Mouse (Mus musculus) embryonic fibroblast, embryonic 13.5 days (primary cell): ENCODE measurements around the gene Parp9. TPM values are rescaled to one million over a fixed set of nuclear protein-coding genes. Genes with fewer than 3 reads are reported as not detected.
"Not testable (repeated sequence)": the region's sequence is repeated elsewhere in the genome, so short reads cannot be mapped to it uniquely, and the experiment has no call there.

ENCODE experiments used
- H3K27ac ChIP-seq: 2 replicates; pipeline ENCODE4 v1.5.1; 2012; ENCODE audit warnings: low read length, control low read depth, inconsistent platforms; ENCODE audit not compliant: insufficient read depth
- H3K4me1 ChIP-seq: 2 replicates; pipeline ENCODE4 v1.6.1; 2011; ENCODE audit warnings: low read length; ENCODE audit not compliant: control insufficient read depth, insufficient read depth
- H3K4me3 ChIP-seq: 2 replicates; pipeline ENCODE4 v1.5.1; 2011; ENCODE audit warnings: mild to moderate bottlenecking, control low read depth, low read length; ENCODE audit not compliant: insufficient read depth
- CTCF ChIP-seq: IDR thresholded peaks from 2 replicates; pipeline ENCODE4 v1.5.1; 2011; ENCODE audit warnings: mild to moderate bottlenecking, control low read depth, low read length, moderate library complexity, borderline replicate concordance; ENCODE audit not compliant: insufficient read depth
- POLR2A ChIP-seq: IDR thresholded peaks from 2 replicates; pipeline ENCODE4 v1.6.1; 2011; ENCODE audit warnings: low read depth, mild to moderate bottlenecking, control low read depth, low read length, moderate library complexity
- polyA plus RNA-seq: library from polyadenylated mRNA; stranded (reverse); fragments of >200 nt; gene quantifications from 2 replicates; pipeline ENCODE4 v1.2.4, GENCODE M21; 2011; ENCODE audit warnings: low read depth; ENCODE audit not compliant: missing spikeins, insufficient read length

The Parp9 gene
- polyA plus RNA-seq, 1 experiment, result 26.5 TPM

GRCm38 (mm10) chr16:35983517-35984101 lies 45.3 kb downstream of the Parp9 start:
- Histone ChIP-seq H3K4me1 (no peaks in the 10 kb centered on the region), H3K4me3 (peak overlapping the region; percentile 85), H3K27ac (peak overlapping the region; percentile 97)
- no peak for TF ChIP-seq CTCF
- no peak for TF ChIP-seq POLR2A

- Histone ChIP-seq H3K27ac (no peak overlapping the region), H3K4me3 (peak overlapping the region; percentile 85), H3K4me1 (no peaks in the 10 kb centered on the region)
- TF ChIP-seq POLR2A, result no peak
- TF ChIP-seq CTCF, result no peak
Measured at GRCm38 (mm10) chr16:35984471-35984870, 46.2 kb downstream of the Parp9 start.

- Histone ChIP-seq H3K27ac (no peak overlapping the region), H3K4me3 (no peak overlapping the region), H3K4me1 (no peaks in the 10 kb centered on the region)
- TF ChIP-seq CTCF (no peak), POLR2A (no peak)
Measured at GRCm38 (mm10) chr16:35987930-35988329, 49.7 kb downstream of the Parp9 start.

GRCm38 (mm10) chr16:35992391-35992790 lies 54.1 kb downstream of the Parp9 start:
- H3K27ac ChIP-seq, result no peak overlapping the region
- TF ChIP-seq CTCF (no peak), POLR2A (no peak)
- no peaks in the 10 kb centered on the region for H3K4me1 ChIP-seq
- H3K4me3 ChIP-seq, result no peak overlapping the region

GRCm38 (mm10) chr16:35993316-35993715 lies 55.0 kb downstream of the Parp9 start:
- no peak overlapping the region for H3K4me3 ChIP-seq
- no peak overlapping the region for H3K27ac ChIP-seq
- H3K4me1 ChIP-seq, result no peaks in the 10 kb centered on the region
- TF ChIP-seq POLR2A, result no peak
- TF ChIP-seq CTCF, result no peak

- H3K4me1 ChIP-seq, H3K4me3 ChIP-seq, H3K27ac ChIP-seq: not testable (repeated sequence)
Measured at GRCm38 (mm10) chr16:35998852-35999251, 60.6 kb downstream of the Parp9 start.

GRCm38 (mm10) chr16:36008396-36008795 lies 70.1 kb downstream of the Parp9 start:
- H3K27ac ChIP-seq, result no peak overlapping the region
- H3K4me3 ChIP-seq, result no peak overlapping the region
- TF ChIP-seq POLR2A (no peak), CTCF (no peak)
- no peaks in the 10 kb centered on the region for H3K4me1 ChIP-seq

- no peaks in the 10 kb centered on the region for H3K4me1 ChIP-seq
- no peak overlapping the region for H3K27ac ChIP-seq
- no peak overlapping the region for H3K4me3 ChIP-seq
- no peak for TF ChIP-seq CTCF
- TF ChIP-seq POLR2A, result no peak
Measured at GRCm38 (mm10) chr16:36016335-36016734, 78.1 kb downstream of the Parp9 start.

Other genes with a start within 250 kb of the Parp9 start
- gene Dirc2, start 169.1 kb upstream of the Parp9 start, polyA plus RNA-seq, result 25.1 and 27.6 TPM in 2 replicates
- gene Hspbap1, start 168.1 kb upstream of the Parp9 start, polyA plus RNA-seq, result 10.8 and 12.5 TPM in 2 replicates
- 6.0 and 7.4 TPM in 2 replicates for gene Parp14, start 66.9 kb upstream of the Parp9 start, polyA plus RNA-seq
- 10.2 and 12.9 TPM in 2 replicates for gene Dtx3l, start 681 bp downstream of the Parp9 start, polyA plus RNA-seq
- 83.9 and 86.7 TPM in 2 replicates for gene Kpna1, start 40.3 kb downstream of the Parp9 start, polyA plus RNA-seq
- gene Wdr5b, start 102.7 kb downstream of the Parp9 start, polyA plus RNA-seq, result 3.2 and 4.8 TPM in 2 replicates
- gene Fam162a, start 133.1 kb downstream of the Parp9 start, polyA plus RNA-seq, result 220 and 237 TPM in 2 replicates
- gene Ccdc58, start 133.2 kb downstream of the Parp9 start, polyA plus RNA-seq, result 85.6 and 95.9 TPM in 2 replicates
- not detected in 2 replicates for gene Csta1, start 192.8 kb downstream of the Parp9 start, polyA plus RNA-seq
- gene Stfa2l1, start 218.3 kb downstream of the Parp9 start, polyA plus RNA-seq, result not detected in 2 replicates
- gene Gm5483, start 245.7 kb downstream of the Parp9 start, polyA plus RNA-seq, result not detected in 2 replicates